Mouse (Mus musculus): ENCODE data around the gene Usp9x.

DNA sequence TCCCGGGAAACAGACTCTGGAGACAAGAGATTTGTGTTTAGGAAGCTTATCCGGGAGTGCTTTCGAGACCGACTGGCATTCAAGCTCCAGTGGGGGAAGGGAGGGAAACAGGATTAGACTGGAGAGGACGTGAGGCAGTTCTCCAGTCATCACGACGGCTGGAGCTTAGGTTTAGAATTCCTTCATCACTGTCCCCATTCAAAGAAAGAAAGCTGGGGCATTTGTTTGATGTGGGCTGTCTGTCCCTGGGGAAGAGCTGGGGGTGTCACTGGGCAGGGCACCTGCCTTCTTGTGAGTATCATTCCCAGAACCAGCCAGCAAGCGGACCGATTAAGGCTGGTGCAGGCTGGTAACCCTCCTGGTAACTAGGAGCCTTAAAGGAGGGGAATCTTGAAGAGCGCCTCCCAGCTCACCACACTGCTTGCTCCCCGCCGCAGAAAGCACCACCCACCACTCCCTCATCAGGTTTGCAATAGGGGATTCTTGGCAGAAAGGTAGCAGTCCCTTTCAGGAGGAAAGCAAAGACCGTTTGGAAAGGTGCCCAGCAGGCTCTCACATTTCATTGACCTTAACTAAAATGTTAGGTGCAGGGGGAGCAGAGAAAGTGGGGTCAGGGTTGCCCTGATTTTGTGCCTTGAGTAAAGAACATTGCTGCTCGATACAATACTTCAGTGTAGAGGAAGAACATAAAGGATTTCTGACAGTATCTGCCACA is 23.5 kb upstream of the Usp9x start:
- peak; percentile 36; the same call in 1 of the 2 replicates for TF ChIP-seq POLR2A (IDR thresholded peaks at IDR 0.05; ENCODE audit: borderline replicate concordance, extremely low read depth, low read depth, low read length)
- no peak for TF ChIP-seq CTCF (IDR thresholded peaks at IDR 0.05; ENCODE audit: insufficient read depth, low read length)

All from lung, adult 2 months (tissue).